Mouse (Mus musculus) intestine, postnatal 0 days (tissue): ENCODE results near the gene Prex1. TPM values are rescaled to one million over a fixed set of nuclear protein-coding genes. Genes with fewer than 3 reads are reported as not detected.
"Not testable (repeated sequence)": the region's sequence is repeated elsewhere in the genome, so short reads cannot be mapped to it uniquely, and the experiment has no call there.

Experiments
- ATAC-seq: fragments of 200-750 bp; cut with Nextera tagmentation; 2 replicates; pipeline ENCODE4 v1.8.0; 2017; ENCODE audit warnings: mild to moderate bottlenecking, moderate TSS enrichment, moderate library complexity
- H3K27ac ChIP-seq: fragments of 300-500 bp; sonication (generic); 2 replicates; pipeline ENCODE4 v1.5.1; 2014; ENCODE audit warnings: mild to moderate bottlenecking, low read depth, low read length, moderate library complexity
- H3K27me3 ChIP-seq: fragments of 300-500 bp; sonication (generic); replicated peaks from 2 replicates; pipeline ENCODE4 v1.6.1; 2014; ENCODE audit warnings: low read length, mixed read lengths; ENCODE audit not compliant: control insufficient read depth, insufficient read depth
- H3K36me3 ChIP-seq: fragments of 300-500 bp; sonication (generic); 2 replicates; pipeline ENCODE4 v1.6.1; 2014; ENCODE audit warnings: mild to moderate bottlenecking, moderate library complexity; ENCODE audit not compliant: control insufficient read depth, insufficient read depth
- H3K4me1 ChIP-seq: fragments of 300-500 bp; sonication (generic); replicated peaks from 2 replicates; pipeline ENCODE4 v1.6.1; 2014; ENCODE audit warnings: antibody characterized with exemption, low read length, mixed read lengths; ENCODE audit not compliant: control insufficient read depth, insufficient read depth
- H3K4me2 ChIP-seq: fragments of 300-500 bp; sonication (generic); replicated peaks from 2 replicates; pipeline ENCODE4 v1.6.1; 2014; ENCODE audit warnings: low read depth, mild to moderate bottlenecking, moderate library complexity
- H3K4me3 ChIP-seq: fragments of 300-500 bp; sonication (generic); 2 replicates; pipeline ENCODE4 v1.5.1; 2014; ENCODE audit warnings: low read depth, low read length
- H3K9ac ChIP-seq: fragments of 300-500 bp; sonication (generic); 2 replicates; pipeline ENCODE4 v1.6.1; 2014; ENCODE audit warnings: mild to moderate bottlenecking, low read depth, low read length
- H3K9me3 ChIP-seq: fragments of 300-500 bp; sonication (generic); 2 replicates; pipeline ENCODE4 v1.6.1; 2016; ENCODE audit warnings: mixed run types; ENCODE audit not compliant: control insufficient read depth
- CTCF ChIP-seq: sonication (generic); IDR thresholded peaks from 2 replicates; pipeline ENCODE4 v1.5.1; 2016; ENCODE audit warnings: low read depth, mild to moderate bottlenecking, control low read depth, antibody characterized with exemption, moderate library complexity
- WGBS: fragments of 180-500 bp; shearing (Covaris S2); extraction: QIAGEN DNeasy Blood & Tissue Kit; methylation state at CpG from one replicate; pipeline ENCODE4 v1.1.7; 2014; 5-methylcytosine and 5-hydroxymethylcytosine counted together
- polyA plus RNA-seq: library from polyadenylated mRNA; unstranded; fragments of >200 nt; fragmentation: Nextera tagmentation; extraction: Ambion mirVana; gene quantifications from 2 replicates; pipeline ENCODE4 v1.2.1, GENCODE M21; 2015

The Prex1 gene
- polyA plus RNA-seq: 4.0 TPM in 2 replicates

DNA sequence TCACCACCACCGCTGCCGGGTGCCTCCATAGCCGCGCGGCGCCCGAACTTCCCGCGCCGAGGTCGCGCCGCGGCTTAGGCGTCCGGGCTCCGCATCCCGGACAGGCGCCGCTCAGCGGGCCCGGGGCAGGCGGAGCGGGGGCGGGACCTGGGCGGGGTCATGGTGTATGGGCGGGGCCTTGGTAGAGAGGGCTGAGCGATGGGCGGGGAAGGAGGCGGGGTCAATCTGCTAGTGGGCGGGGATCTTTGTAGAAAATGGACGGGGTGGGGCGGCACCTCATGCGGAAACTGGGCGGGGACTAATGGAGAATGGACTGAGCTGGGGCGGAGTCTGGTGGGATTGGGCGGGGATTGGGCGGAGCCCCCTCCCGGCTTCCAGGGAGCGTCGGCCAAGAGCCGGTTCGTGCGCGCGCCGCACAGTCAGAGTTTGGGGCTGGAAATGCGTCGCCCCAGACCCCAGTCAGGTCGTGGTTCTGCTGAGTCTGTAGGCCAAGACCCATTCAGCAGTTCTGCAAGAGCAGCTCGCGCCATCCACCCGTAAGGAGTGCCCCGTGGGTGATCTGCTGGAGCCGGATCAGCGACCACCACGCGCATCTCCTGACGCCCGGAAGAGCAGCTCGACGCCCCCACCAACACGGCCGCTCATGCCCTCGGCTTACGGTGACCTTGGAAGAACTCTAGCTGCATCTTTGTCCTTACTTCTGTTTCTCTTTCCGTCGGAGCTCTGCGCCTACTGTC, at the start of gene Prex1:
Gene Prex1, minus strand, starts transcription at position 143 of the 737 bp plus-strand sequence.
- Histone ChIP-seq H3K4me3 (peak within 1 kb of the TSS; percentile 75), H3K9ac (peak within 1 kb of the TSS; percentile 70), H3K4me2 (peak within 1 kb of the TSS; percentile 97), H3K9me3 (no peaks in the 10 kb centered on the region), H3K4me1 (no peaks in the 10 kb centered on the region; the same call in 1 of the 2 replicates), H3K36me3 (no peaks in the 10 kb centered on the region), H3K27me3 (peaks cover 9% of the 10 kb centered on the region; the same call in 1 of the 2 replicates), H3K27ac (peak within 1 kb of the TSS; percentile 21; the same call in 1 of the 2 replicates)
- ATAC-seq: peak; percentile 93
- WGBS: 1% methylated on average over 57 of the region's 69 CpGs
- TF ChIP-seq CTCF: no peak

DNA sequence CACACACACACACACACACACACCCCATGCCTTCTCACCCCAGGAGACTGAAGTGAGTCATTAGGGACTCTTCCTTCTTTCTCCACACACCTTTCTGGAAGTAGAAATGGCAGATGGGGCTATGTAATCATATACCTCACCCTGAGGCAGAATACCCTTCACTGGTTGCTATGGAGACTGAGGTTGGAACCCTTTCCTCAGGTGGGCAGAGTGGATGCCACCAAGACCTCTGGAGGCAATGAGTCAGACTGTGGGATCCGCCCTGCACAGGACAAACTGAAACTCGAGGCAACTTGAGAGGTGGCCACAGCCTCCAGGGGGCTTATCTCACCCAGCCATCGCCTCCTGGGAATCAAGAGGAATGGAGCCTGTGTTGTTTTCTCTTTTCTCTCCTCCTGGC, 44.3 kb upstream of the Prex1 start:
- Histone ChIP-seq H3K9ac (no peak overlapping the region), H3K27ac (no peak overlapping the region), H3K4me1 (no peaks in the 10 kb centered on the region), H3K9me3 (no peaks in the 10 kb centered on the region), H3K4me3 (no peak overlapping the region), H3K4me2 (no peak overlapping the region), H3K27me3 (no peaks in the 10 kb centered on the region), H3K36me3 (no peaks in the 10 kb centered on the region)
- no peak for ATAC-seq
- no peak for TF ChIP-seq CTCF
- 19% methylated on average over 3 of the region's 3 CpGs for WGBS

DNA sequence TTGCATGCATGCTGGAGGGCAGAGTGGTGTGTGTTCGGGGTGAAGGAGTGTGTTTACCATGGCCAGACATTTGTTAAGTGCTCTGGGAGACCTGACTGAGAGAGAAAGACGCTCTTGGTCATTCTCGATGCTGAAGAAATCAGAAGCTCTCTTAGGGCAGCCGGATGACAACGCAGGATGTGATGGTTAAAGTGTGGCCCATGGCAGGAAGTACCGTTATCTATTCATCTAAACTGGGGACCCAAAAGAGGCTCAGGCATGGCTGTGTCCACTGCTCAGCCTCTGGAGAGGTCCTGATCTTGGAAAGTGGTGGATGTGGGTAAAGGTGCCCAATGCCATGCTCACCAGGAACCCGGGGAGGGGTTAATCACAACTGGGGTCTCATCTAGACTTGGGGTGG, 41.1 kb upstream of the Prex1 start:
- H3K4me1 ChIP-seq: no peaks in the 10 kb centered on the region
- 68% methylated on average over 7 of the region's 7 CpGs for WGBS
- H3K9ac ChIP-seq: no peak overlapping the region
- H3K27ac ChIP-seq: no peak overlapping the region
- H3K36me3 ChIP-seq: no peaks in the 10 kb centered on the region
- no peak overlapping the region for H3K4me2 ChIP-seq
- no peak for ATAC-seq
- no peak for TF ChIP-seq CTCF
- no peak overlapping the region for H3K4me3 ChIP-seq
- H3K27me3 ChIP-seq: no peaks in the 10 kb centered on the region
- no peaks in the 10 kb centered on the region for H3K9me3 ChIP-seq

DNA sequence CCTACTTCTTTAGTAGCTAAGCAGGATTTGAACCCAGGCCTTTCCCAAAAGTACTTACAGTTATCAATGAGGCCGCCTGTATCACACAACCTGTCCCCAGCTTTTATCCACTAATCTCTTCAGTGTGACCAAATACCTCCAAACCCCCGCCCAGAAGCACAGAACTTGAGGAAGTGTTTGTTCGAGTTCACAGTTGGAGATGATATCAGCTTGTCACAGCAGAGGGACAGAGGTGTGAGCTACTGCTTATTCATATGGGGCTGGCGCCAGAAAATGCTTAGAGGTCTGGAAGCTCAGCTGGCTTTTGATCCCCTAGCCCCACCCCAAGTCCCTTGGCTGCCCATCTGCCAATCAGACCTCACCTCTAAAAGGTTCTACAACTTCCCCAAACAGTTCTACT, 40.6 kb upstream of the Prex1 start:
- no peak overlapping the region for H3K9ac ChIP-seq
- no peak for TF ChIP-seq CTCF
- 50% methylated on average over 4 of the region's 4 CpGs for WGBS
- H3K36me3 ChIP-seq: no peaks in the 10 kb centered on the region
- H3K4me3 ChIP-seq: no peak overlapping the region
- H3K4me1 ChIP-seq: no peaks in the 10 kb centered on the region
- H3K27me3 ChIP-seq: no peaks in the 10 kb centered on the region
- no peak for ATAC-seq
- H3K9me3 ChIP-seq: no peaks in the 10 kb centered on the region
- H3K27ac ChIP-seq: no peak overlapping the region
- H3K4me2 ChIP-seq: no peak overlapping the region

DNA sequence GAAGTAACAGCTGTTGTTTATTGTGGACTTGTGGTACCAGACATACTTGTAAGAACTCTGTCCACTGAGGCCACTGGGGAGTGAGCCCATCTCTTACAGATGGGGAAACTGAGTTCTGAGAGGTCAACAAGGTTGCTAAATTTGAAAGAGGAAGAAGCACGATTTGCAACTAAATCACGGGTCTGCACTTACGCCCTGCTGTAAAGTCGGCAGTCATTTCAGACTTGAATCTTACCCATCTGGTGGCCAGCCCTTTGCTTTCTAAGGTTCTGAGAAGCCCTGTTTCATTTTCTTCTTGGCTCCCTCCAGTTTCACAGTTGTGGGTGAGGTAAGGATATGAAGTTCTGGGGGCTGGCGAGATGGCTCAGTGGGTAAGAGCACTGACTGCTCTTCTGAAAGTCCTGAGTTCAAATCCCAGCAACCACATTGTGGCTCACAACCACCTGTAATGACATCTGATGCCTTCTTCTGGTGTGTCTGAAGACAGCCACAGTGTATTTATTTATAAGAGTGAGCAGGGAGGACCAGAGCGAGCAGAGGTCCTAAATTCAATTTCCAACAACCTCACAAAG, 37.1 kb upstream of the Prex1 start:
- WGBS: 81% methylated on average over 6 of the region's 6 CpGs
- Histone ChIP-seq H3K27ac (no peak overlapping the region), H3K27me3 (no peaks in the 10 kb centered on the region), H3K4me3 (no peak overlapping the region), H3K9me3 (no peaks in the 10 kb centered on the region), H3K4me1 (no peaks in the 10 kb centered on the region), H3K36me3 (no peaks in the 10 kb centered on the region), H3K4me2 (no peak overlapping the region), H3K9ac (no peak overlapping the region)
- ATAC-seq: no peak
- no peak for TF ChIP-seq CTCF

DNA sequence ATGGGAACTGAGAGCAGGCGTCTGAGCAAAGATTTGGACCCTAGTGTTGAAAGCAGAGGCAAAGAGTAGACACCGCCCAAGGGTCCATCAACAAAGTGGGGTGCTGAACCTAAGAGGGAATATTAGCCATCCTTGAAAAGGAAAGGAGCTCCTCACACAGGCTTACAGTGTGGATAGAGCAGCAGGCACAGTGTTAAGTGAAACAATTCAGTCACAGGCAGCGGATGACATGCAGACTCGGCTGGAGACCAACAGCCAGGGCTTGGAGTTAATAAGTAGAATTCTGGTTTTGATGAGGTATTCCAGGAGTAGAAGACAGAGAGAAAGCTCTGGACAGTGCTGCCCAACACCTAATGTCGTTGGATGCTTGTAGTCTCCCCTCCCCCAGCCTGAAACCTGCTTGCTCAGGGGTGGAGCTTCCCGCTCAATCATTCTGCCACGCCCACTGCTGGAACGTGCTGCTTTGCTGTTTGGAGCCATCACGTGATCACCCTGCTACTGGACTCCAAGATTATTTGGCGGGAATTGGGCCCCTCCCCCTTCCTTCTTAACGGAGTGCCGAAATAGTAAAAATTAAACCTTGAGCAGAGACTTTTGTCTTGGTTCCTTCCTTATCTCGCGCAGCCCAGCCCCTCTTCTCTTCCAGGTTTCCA, 32.8 kb upstream of the Prex1 start:
- H3K9ac ChIP-seq, H3K27me3 ChIP-seq, H3K27ac ChIP-seq, H3K4me1 ChIP-seq, H3K9me3 ChIP-seq, H3K4me3 ChIP-seq, H3K4me2 ChIP-seq, H3K36me3 ChIP-seq, ATAC-seq: not testable (repeated sequence)
- 36% methylated on average over 14 of the region's 14 CpGs for WGBS
